Mouse (Mus musculus) heart, adult 2 months (tissue): Measurements from ENCODE around the gene Lrrc36. TPM values are rescaled to one million over a fixed set of nuclear protein-coding genes. Genes with fewer than 3 reads are reported as not detected.
A peak's percentile ranks its signal among the peaks of the same experiment; 100 is the strongest.

Experiments
- DNase-seq, 2 experiments: peaks; one replicate each; pipeline ENCODE4 v3.0.0; 2021
- H3K27ac ChIP-seq: fragments of 200-600 bp; 2 replicates; pipeline ENCODE4 v1.8.1; 2022
- H3K27me3 ChIP-seq: fragments of 200-500 bp; 2 replicates; pipeline ENCODE4 v1.6.1; 2012; ENCODE audit warnings: mild to moderate bottlenecking, low read length, inconsistent platforms, mixed read lengths; ENCODE audit not compliant: control insufficient read depth, insufficient read depth
- H3K36me3 ChIP-seq: fragments of 200-500 bp; 2 replicates; pipeline ENCODE4 v1.6.1; 2012; ENCODE audit warnings: low read length, inconsistent platforms; ENCODE audit not compliant: control insufficient read depth, insufficient read depth
- H3K4me1 ChIP-seq: fragments of 200-500 bp; 2 replicates; pipeline ENCODE4 v1.6.1; 2011; ENCODE audit warnings: low read length; ENCODE audit not compliant: control insufficient read depth, insufficient read depth
- H3K4me3 ChIP-seq: fragments of 200-600 bp; 2 replicates; pipeline ENCODE4 v1.8.1; 2022
- H3K79me2 ChIP-seq: fragments of 200-500 bp; replicated peaks from 2 replicates; pipeline ENCODE4 v1.6.1; 2012; ENCODE audit warnings: mild to moderate bottlenecking, inconsistent platforms, low read length, moderate library complexity, mixed read lengths; ENCODE audit not compliant: control insufficient read depth, insufficient read depth
- H3K9ac ChIP-seq: fragments of 200-500 bp; 2 replicates; pipeline ENCODE4 v1.6.1; 2012; ENCODE audit warnings: low read depth, mild to moderate bottlenecking, control low read depth, inconsistent platforms, low read length, mixed read lengths
- CTCF ChIP-seq: fragments of 200-600 bp; IDR thresholded peaks from 2 replicates; pipeline ENCODE4 v1.8.1; 2022; ENCODE audit warnings: antibody characterized with exemption, mild to moderate bottlenecking, moderate library complexity
- EP300 ChIP-seq: fragments of 200-500 bp; IDR thresholded peaks from 2 replicates; pipeline ENCODE4 v1.6.1; 2011; ENCODE audit warnings: low read depth, low read length, control low read depth; ENCODE audit not compliant: insufficient read depth
- POLR2A ChIP-seq: fragments of 200-500 bp; IDR thresholded peaks from 2 replicates; pipeline ENCODE4 v1.6.1; 2011; ENCODE audit warnings: mild to moderate bottlenecking, low read depth, low read length, control low read depth; ENCODE audit not compliant: insufficient read depth
- WGBS: fragments of 180-500 bp; shearing (Covaris S2); methylation state at CpG from one replicate; pipeline ENCODE4 v1.1.7; 2018; 5-methylcytosine and 5-hydroxymethylcytosine counted together
- intact Hi-C: fragments of 180-260 bp; cut with DNase I; formaldehyde crosslinking; loops from one replicate; pipeline ENCODE4 v1.15.1; 2025
- polyA plus RNA-seq: library from polyadenylated mRNA; depleted of rRNA; stranded (reverse); fragments of >200 nt; gene quantifications from 2 replicates; pipeline ENCODE4 v1.2.3, GENCODE M21; 2012
- total RNA-seq, 2 experiments: library from RNA; stranded (reverse); gene quantifications; 2 replicates each; pipeline ENCODE4 v1.2.3; 2021

Gene Lrrc36
- total and polyA plus RNA-seq, 3 experiments: 0.45 to 0.94 (median 0.47) TPM

DNA sequence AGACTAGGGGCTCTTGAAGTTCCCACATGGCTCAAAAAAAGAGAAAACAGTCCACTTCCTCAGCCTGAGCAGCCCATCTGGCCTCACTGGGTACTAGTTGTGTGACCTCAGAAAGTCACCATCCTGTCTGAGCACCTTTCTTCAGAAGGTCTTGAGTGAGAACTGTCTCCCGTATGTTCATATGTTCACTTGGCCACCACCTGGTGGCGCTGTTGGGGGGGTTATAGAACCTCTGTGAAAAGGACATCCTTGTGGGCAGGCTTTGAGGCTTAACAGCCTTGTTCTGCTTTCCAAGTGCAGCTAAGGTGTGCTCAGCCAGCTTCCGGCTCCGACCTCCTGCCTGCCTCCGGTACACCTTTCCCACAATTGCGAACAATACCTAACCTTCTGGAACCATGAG lies 68.1 kb downstream of the Lrrc36 start:
- TF ChIP-seq CTCF: peak; percentile 71
- TF ChIP-seq POLR2A: no peak
- TF ChIP-seq EP300: 0 out of 2 replicates have a peak, but pooled peaks have one; percentile 27
- DNase-seq: no peak
- Histone ChIP-seq H3K79me2 (no peaks in the 10 kb centered on the region), H3K4me3 (no peak overlapping the region), H3K27ac (no peak overlapping the region), H3K9ac (no peak overlapping the region), H3K27me3 (no peaks in the 10 kb centered on the region), H3K4me1 (no peaks in the 10 kb centered on the region; the same call in none of the 2 replicates), H3K36me3 (peaks cover 2% of the 10 kb centered on the region; the same call in 1 of the 2 replicates)
- intact Hi-C loops: no loop called here
- 78% methylated on average over 6 of the region's 6 CpGs for WGBS

DNA sequence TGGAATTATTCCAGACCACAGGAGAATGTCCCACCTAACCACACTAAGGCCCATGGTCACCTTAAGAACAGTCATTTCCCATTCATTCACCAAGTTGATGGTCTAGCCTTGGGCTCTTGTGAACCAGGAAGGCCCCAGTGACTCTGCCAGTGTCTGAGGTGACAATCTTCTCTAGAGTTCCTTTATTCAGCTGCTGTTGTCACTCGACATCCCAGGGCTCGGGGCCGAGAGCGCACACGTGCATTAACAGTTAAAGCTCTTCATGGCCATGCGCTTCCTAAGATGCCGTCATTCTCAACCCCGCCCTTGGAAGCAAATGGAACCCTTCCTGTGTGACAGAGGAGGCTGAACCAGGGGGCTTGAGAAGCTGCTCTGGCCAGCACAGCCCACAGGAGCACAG lies 68.8 kb downstream of the Lrrc36 start:
- intact Hi-C loops: no loop called here
- no peaks in the 10 kb centered on the region; the same call in none of the 2 replicates for H3K4me1 ChIP-seq
- WGBS: 85% methylated on average over 8 of the region's 8 CpGs
- no peak overlapping the region for H3K9ac ChIP-seq
- no peak overlapping the region for H3K4me3 ChIP-seq
- TF ChIP-seq CTCF (no peak), POLR2A (no peak), EP300 (no peak)
- peaks cover 2% of the 10 kb centered on the region; the same call in 1 of the 2 replicates for H3K36me3 ChIP-seq
- no peaks in the 10 kb centered on the region for H3K79me2 ChIP-seq
- no peak overlapping the region for H3K27ac ChIP-seq
- DNase-seq: no peak
- H3K27me3 ChIP-seq: no peaks in the 10 kb centered on the region

DNA sequence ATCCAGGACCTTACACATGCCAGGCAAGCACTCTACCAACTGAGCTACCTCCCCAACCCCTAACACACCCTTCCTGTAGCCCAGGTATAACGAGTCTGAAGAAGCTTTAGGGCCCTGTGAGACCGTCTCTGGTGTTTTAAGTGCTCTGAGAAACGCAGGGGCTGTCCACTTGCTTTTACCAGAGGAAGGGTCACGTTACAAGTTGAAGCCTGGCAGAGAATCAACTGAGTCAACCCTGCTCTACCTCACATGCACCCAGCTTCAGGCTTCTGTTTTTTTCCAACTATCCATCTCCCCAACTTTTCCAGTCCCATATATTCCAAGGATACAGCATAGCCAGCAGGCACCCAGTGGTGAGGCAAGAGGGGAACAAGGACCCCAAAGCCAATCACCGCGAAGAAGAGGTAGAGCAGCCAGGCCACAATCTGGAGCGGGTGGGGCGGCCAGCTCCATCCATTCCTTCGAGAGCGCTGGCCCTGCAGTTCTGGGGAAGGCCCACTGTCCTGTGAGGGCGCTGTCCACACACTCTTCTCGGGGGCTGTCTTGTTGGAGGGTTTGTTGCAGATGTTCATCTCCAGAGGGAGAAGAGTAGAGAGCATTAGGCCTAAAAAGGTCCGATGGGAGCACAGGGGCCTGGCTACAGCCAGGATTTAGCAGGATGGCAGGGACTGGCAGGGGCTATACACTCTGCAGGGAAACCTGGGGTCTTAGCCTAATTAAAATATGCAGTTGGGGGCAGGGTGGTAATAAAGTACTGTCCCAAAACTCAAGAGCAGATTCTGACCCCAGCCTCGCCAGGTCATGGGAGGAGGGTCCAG lies 70.0 kb downstream of the Lrrc36 start:
- Histone ChIP-seq H3K27me3 (no peaks in the 10 kb centered on the region), H3K36me3 (peaks cover 2% of the 10 kb centered on the region; the same call in 1 of the 2 replicates), H3K4me3 (no peak overlapping the region), H3K9ac (no peak overlapping the region), H3K79me2 (no peaks in the 10 kb centered on the region), H3K27ac (peak overlapping the region; percentile 21), H3K4me1 (no peaks in the 10 kb centered on the region; the same call in 1 of the 2 replicates)
- intact Hi-C loops: loop anchor here (1.0 kb wide), 2 partner anchors 50 to 71 kb away; no protein-coding TSS in a partner anchor
- TF ChIP-seq EP300 (0 out of 2 replicates have a peak, but pooled peaks have one; percentile 4), POLR2A (no peak), CTCF (peak; percentile 83)
- 57% methylated on average over 14 of the region's 14 CpGs for WGBS
- peak in 1 of 2 experiments; percentile 70 for DNase-seq

DNA sequence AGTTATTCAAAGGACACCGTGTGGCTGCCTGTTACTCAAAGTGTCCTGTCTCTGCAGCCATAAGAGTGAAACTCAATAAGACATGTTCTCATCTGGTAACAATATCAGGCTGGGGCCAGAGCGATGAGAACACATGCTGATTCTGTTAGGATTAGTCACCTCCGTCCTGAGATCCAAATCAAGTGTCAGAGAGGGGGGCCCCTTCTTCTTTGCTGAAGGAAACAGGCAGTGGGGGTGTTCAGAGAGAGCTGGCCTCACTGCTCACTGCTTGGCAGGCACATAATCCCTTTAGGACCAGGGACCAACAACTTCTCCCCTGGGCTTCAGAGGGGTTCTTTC lies 70.6 kb downstream of the Lrrc36 start:
- Histone ChIP-seq H3K36me3 (peaks cover 2% of the 10 kb centered on the region; the same call in 1 of the 2 replicates), H3K4me1 (no peaks in the 10 kb centered on the region; the same call in 1 of the 2 replicates), H3K9ac (no peak overlapping the region), H3K27ac (peak overlapping the region; percentile 60), H3K4me3 (no peak overlapping the region), H3K79me2 (no peaks in the 10 kb centered on the region), H3K27me3 (no peaks in the 10 kb centered on the region)
- no peak for DNase-seq
- TF ChIP-seq CTCF: no peak
- no peak for TF ChIP-seq EP300
- no peak for TF ChIP-seq POLR2A
- intact Hi-C loops: loop anchor here (1.0 kb wide), 1 partner anchor 70 kb away; no protein-coding TSS in a partner anchor
- 59% methylated on average over 3 of the region's 3 CpGs for WGBS

DNA sequence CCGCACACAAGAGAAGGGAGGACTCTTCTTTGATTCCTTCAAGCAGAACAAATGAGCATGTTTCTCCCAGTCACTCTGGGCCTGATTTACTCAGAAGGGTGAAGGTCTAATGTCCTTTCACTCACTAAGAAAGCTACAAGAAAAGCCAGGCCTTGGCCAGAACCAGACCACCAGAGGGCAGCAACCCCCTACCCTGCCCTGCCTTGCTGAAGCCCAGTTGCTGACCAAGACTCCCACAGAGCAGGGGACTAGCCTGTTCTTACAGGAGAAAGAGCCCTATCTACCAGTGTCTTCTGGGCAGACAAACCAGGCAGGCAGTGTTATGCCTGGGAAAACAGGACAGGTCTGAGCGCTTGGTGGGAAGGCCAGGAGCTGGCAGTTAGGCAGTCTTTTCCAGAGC lies 71.0 kb downstream of the Lrrc36 start:
- Histone ChIP-seq H3K4me1 (no peaks in the 10 kb centered on the region; the same call in 1 of the 2 replicates), H3K9ac (no peak overlapping the region), H3K36me3 (peaks cover 2% of the 10 kb centered on the region; the same call in 1 of the 2 replicates), H3K27me3 (no peaks in the 10 kb centered on the region), H3K79me2 (no peaks in the 10 kb centered on the region), H3K4me3 (no peak overlapping the region), H3K27ac (peak overlapping the region; percentile 60)
- intact Hi-C loops: loop anchor here (1.0 kb wide), 1 partner anchor 70 kb away; no protein-coding TSS in a partner anchor
- peak; percentile 67 to 77 for DNase-seq
- TF ChIP-seq CTCF (peak; percentile 76), POLR2A (no peak), EP300 (0 out of 2 replicates have a peak, but pooled peaks have one; percentile 39)
- WGBS: 49% methylated on average over 2 of the region's 2 CpGs
